Mouse (Mus musculus): Measurements from ENCODE around the gene Ebna1bp2. TPM values are rescaled to one million over a fixed set of nuclear protein-coding genes. Genes with fewer than 3 reads are reported as not detected.

Ebna1bp2 gene
- polyA plus RNA-seq, 1 experiment from 2014 or later: 141 TPM

DNA sequence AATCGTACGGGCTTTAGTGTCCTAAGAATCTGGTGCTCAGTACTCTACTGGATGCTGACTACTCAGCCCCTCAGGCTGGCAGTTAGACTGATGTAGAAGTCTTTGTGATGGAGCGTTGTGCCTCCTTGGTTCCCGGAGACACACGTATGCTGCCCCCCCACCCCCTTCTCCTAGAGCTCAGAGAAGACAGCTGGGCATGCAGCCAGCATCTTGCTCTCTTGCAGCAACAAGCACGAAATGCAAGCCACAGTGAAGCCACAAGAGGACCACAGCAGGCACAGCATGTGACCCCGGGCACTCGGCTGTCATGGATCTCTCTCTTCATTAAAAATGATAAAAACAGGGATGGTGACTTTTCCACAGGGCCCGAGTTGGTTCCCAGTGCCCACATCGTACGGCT lies 5.2 kb upstream of the Ebna1bp2 start:
- Histone ChIP-seq H3K4me1 (peaks cover 1% of the 10 kb centered on the region; the same call in 1 of the 2 replicates), H3K4me2 (no peak overlapping the region), H3K9ac (no peak overlapping the region), H3K9me3 (0 out of 2 replicates have a peak, but pooled peaks cover 6% of the 10 kb centered on the region), H3K36me3 (no peaks in the 10 kb centered on the region), H3K27ac (no peak overlapping the region), H3K4me3 (no peak overlapping the region), H3K27me3 (peaks cover 3% of the 10 kb centered on the region; the same call in 1 of the 2 replicates)
- no peak for ATAC-seq (ENCODE audit: insufficient number of reproducible peaks, insufficient read depth, low FRiP score, low TSS enrichment, low read depth)
- 77% methylated on average over 11 of the region's 11 CpGs for WGBS

GRCm38 (mm10) chr4:118620967-118621320 lies 345 bp downstream of the Ebna1bp2 start:
- under 1% methylated on average over 23 of the region's 23 CpGs for WGBS
- Histone ChIP-seq H3K4me2 (peak overlapping the region; percentile 94), H3K9me3 (0 out of 2 replicates have a peak, but pooled peaks cover 6% of the 10 kb centered on the region), H3K4me1 (peaks cover 11% of the 10 kb centered on the region), H3K27ac (peak overlapping the region; percentile 60; the same call in 1 of the 2 replicates), H3K9ac (peak overlapping the region; percentile 84), H3K27me3 (no peaks in the 10 kb centered on the region), H3K36me3 (peaks cover 32% of the 10 kb centered on the region), H3K4me3 (peak overlapping the region; percentile 86)
- ATAC-seq (ENCODE audit: insufficient number of reproducible peaks, insufficient read depth, low FRiP score, low TSS enrichment, low read depth): peak; percentile 17; the same call in 1 of the 2 replicates

DNA sequence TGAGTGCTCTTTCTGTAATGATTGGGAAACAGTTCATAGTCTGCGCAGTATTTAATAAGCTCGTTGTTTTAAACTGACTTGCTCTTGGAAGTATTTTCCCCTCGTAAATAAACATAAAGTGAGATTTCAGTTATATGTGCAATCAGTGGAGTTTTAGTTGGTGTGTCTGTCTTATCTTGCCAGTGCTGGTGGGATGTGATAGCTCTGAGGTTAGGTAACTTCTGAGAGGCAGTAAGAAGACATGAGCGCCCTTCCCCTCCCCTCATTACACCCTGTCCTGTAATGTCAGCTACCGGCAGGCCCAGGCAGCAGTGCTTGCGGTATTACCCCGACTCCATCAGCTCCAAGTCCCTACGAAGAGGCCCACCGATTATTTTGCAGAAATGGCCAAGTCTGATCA lies 1.2 kb downstream of the Ebna1bp2 start:
- WGBS: 91% methylated on average over 9 of the region's 9 CpGs
- Histone ChIP-seq H3K27me3 (no peaks in the 10 kb centered on the region), H3K4me2 (peak overlapping the region; percentile 94), H3K4me1 (peaks cover 11% of the 10 kb centered on the region), H3K9ac (peak overlapping the region; percentile 84), H3K9me3 (0 out of 2 replicates have a peak, but pooled peaks cover 6% of the 10 kb centered on the region), H3K27ac (no peak overlapping the region), H3K36me3 (peaks cover 40% of the 10 kb centered on the region), H3K4me3 (peak overlapping the region; percentile 86)
- ATAC-seq (ENCODE audit: insufficient number of reproducible peaks, insufficient read depth, low FRiP score, low TSS enrichment, low read depth): no peak

- no peak overlapping the region for H3K4me3 ChIP-seq
- H3K27me3 ChIP-seq: no peaks in the 10 kb centered on the region
- no peak overlapping the region for H3K27ac ChIP-seq
- H3K4me2 ChIP-seq: no peak overlapping the region
- 90% methylated on average over 5 of the region's 5 CpGs for WGBS
- no peaks in the 10 kb centered on the region for H3K4me1 ChIP-seq
- no peaks in the 10 kb centered on the region for H3K9me3 ChIP-seq
- ATAC-seq (ENCODE audit: insufficient number of reproducible peaks, insufficient read depth, low FRiP score, low TSS enrichment, low read depth): no peak
- peaks cover 60% of the 10 kb centered on the region for H3K36me3 ChIP-seq
- H3K9ac ChIP-seq: no peak overlapping the region
Measured at GRCm38 (mm10) chr4:118630261-118630660, 9.7 kb downstream of the Ebna1bp2 start.

- WGBS: 40% methylated on average over 20 of the region's 20 CpGs
- no peak for ATAC-seq (ENCODE audit: insufficient number of reproducible peaks, insufficient read depth, low FRiP score, low TSS enrichment, low read depth)
Measured at GRCm38 (mm10) chr4:118642346-118643190, 22.0 kb downstream of the Ebna1bp2 start.

GRCm38 (mm10) chr4:118645234-118645633 lies 24.6 kb downstream of the Ebna1bp2 start:
- no peak for ATAC-seq (ENCODE audit: insufficient number of reproducible peaks, insufficient read depth, low FRiP score, low TSS enrichment, low read depth)
- peaks cover 3% of the 10 kb centered on the region; the same call in 1 of the 2 replicates for H3K27me3 ChIP-seq
- WGBS: 11% methylated on average over 2 of the region's 2 CpGs

More at GRCm38 (mm10) chr4:118642346-118643190, 22.0 kb downstream of the Ebna1bp2 start:
- Histone ChIP-seq H3K4me3 (no peak overlapping the region), H3K4me1 (peaks cover 4% of the 10 kb centered on the region; the same call in 1 of the 2 replicates), H3K9me3 (no peaks in the 10 kb centered on the region), H3K36me3 (no peaks in the 10 kb centered on the region), H3K4me2 (peak overlapping the region; percentile 24), H3K27me3 (no peaks in the 10 kb centered on the region), H3K9ac (no peak overlapping the region), H3K27ac (no peak overlapping the region)

GRCm38 (mm10) chr4:118658652-118659051 lies 38.1 kb downstream of the Ebna1bp2 start, which contains the start of gene Olfr62:
Olfr62 (plus strand) TSS chr4:118658952.
- Histone ChIP-seq H3K27me3 (no peaks in the 10 kb centered on the region), H3K4me2 (no peak within 1 kb of the TSS), H3K9me3 (no peaks in the 10 kb centered on the region), H3K4me3 (no peak within 1 kb of the TSS), H3K9ac (no peak within 1 kb of the TSS), H3K36me3 (no peaks in the 10 kb centered on the region), H3K27ac (no peak within 1 kb of the TSS), H3K4me1 (no peaks in the 10 kb centered on the region)
- no peak for ATAC-seq (ENCODE audit: insufficient number of reproducible peaks, insufficient read depth, low FRiP score, low TSS enrichment, low read depth)

More at GRCm38 (mm10) chr4:118645234-118645633, 24.6 kb downstream of the Ebna1bp2 start:
- no peaks in the 10 kb centered on the region for H3K9me3 ChIP-seq
- no peak overlapping the region for H3K27ac ChIP-seq
- H3K4me3 ChIP-seq: no peak overlapping the region
- H3K4me2 ChIP-seq: no peak overlapping the region
- no peak overlapping the region for H3K9ac ChIP-seq
- peaks cover 4% of the 10 kb centered on the region; the same call in 1 of the 2 replicates for H3K4me1 ChIP-seq
- no peaks in the 10 kb centered on the region for H3K36me3 ChIP-seq

Other genes starting within 250 kb of the Ebna1bp2 start
- gene Szt2, start 211.5 kb upstream of the Ebna1bp2 start, polyA plus RNA-seq (2015; fragmentation: Nextera tagmentation; extraction: Ambion mirVana): 9.9 and 10.3 TPM in 2 replicates
- gene Med8, start 211.5 kb upstream of the Ebna1bp2 start, polyA plus RNA-seq (2015; fragmentation: Nextera tagmentation; extraction: Ambion mirVana): 111 and 115 TPM in 2 replicates
- gene Elovl1, start 192.7 kb upstream of the Ebna1bp2 start, polyA plus RNA-seq (2015; fragmentation: Nextera tagmentation; extraction: Ambion mirVana): 55.7 and 62.8 TPM in 2 replicates
- 225 and 247 TPM in 2 replicates for gene Cdc20, start 183.4 kb upstream of the Ebna1bp2 start, polyA plus RNA-seq (2015; fragmentation: Nextera tagmentation; extraction: Ambion mirVana)
- gene Mpl, start 163.3 kb upstream of the Ebna1bp2 start, polyA plus RNA-seq (2015; fragmentation: Nextera tagmentation; extraction: Ambion mirVana): 0.54 and 1.1 TPM in 2 replicates
- 19.4 and 19.6 TPM in 2 replicates for gene Tie1, start 130.7 kb upstream of the Ebna1bp2 start, polyA plus RNA-seq (2015; fragmentation: Nextera tagmentation; extraction: Ambion mirVana)
- gene 2610528J11Rik, start 93.8 kb upstream of the Ebna1bp2 start, polyA plus RNA-seq (2015; fragmentation: Nextera tagmentation; extraction: Ambion mirVana): 4.1 and 5.0 TPM in 2 replicates
- gene Tmem125, start 76.8 kb upstream of the Ebna1bp2 start, polyA plus RNA-seq (2015; fragmentation: Nextera tagmentation; extraction: Ambion mirVana): 2.8 and 3.2 TPM in 2 replicates
- gene Cfap57, start within 50 bp of the Ebna1bp2 start, polyA plus RNA-seq (2015; fragmentation: Nextera tagmentation; extraction: Ambion mirVana): 0.17 and 0.22 TPM in 2 replicates
- gene Olfr62, start 38.2 kb downstream of the Ebna1bp2 start, polyA plus RNA-seq (2015; fragmentation: Nextera tagmentation; extraction: Ambion mirVana): not detected in 2 replicates
- 0.19 and 0.20 TPM in 2 replicates for gene Olfr1342, start 72.0 kb downstream of the Ebna1bp2 start, polyA plus RNA-seq (2015; fragmentation: Nextera tagmentation; extraction: Ambion mirVana)
- 0.07 TPM in 1 of 2 replicates, not detected in the other for gene Olfr1341, start 82.7 kb downstream of the Ebna1bp2 start, polyA plus RNA-seq (2015; fragmentation: Nextera tagmentation; extraction: Ambion mirVana)
- gene Olfr1340, start 99.3 kb downstream of the Ebna1bp2 start, polyA plus RNA-seq (2015; fragmentation: Nextera tagmentation; extraction: Ambion mirVana): not detected in 2 replicates
- not detected in 2 replicates for gene Olfr1339, start 111.4 kb downstream of the Ebna1bp2 start, polyA plus RNA-seq (2015; fragmentation: Nextera tagmentation; extraction: Ambion mirVana)
- 0.08 TPM in 1 of 2 replicates, not detected in the other for gene Olfr1338, start 137.9 kb downstream of the Ebna1bp2 start, polyA plus RNA-seq (2015; fragmentation: Nextera tagmentation; extraction: Ambion mirVana)
- gene Olfr1337, start 161.8 kb downstream of the Ebna1bp2 start, polyA plus RNA-seq (2015; fragmentation: Nextera tagmentation; extraction: Ambion mirVana): not detected in 2 replicates
- gene Olfr1335, start 189.1 kb downstream of the Ebna1bp2 start, polyA plus RNA-seq (2015; fragmentation: Nextera tagmentation; extraction: Ambion mirVana): not detected in 2 replicates
- gene Olfr1333, start 215.5 kb downstream of the Ebna1bp2 start, polyA plus RNA-seq (2015; fragmentation: Nextera tagmentation; extraction: Ambion mirVana): not detected in 2 replicates
- gene Olfr1331, start 243.8 kb downstream of the Ebna1bp2 start, polyA plus RNA-seq (2015; fragmentation: Nextera tagmentation; extraction: Ambion mirVana): not detected in 2 replicates